Mouse (Mus musculus) layer of hippocampus, postnatal 10 days (tissue): ENCODE data around the gene Ccl27a. TPM values are rescaled to one million over a fixed set of nuclear protein-coding genes. Genes with fewer than 3 reads are reported as not detected.
"Not testable (repeated sequence)": the region's sequence is repeated elsewhere in the genome, so short reads cannot be mapped to it uniquely, and the experiment has no call there.

Source experiments
- DNase-seq, 2 experiments: peaks; one replicate each; pipeline ENCODE4 v3.0.0; 2021; ENCODE audit warnings: low spot score in 2 of 2
- long read RNA-seq: library from polyadenylated mRNA; stranded (forward); transcript quantifications from one replicate; pipeline ENCODE4 v2.0.0, GENCODE M21; 2023
- total RNA-seq, 2 experiments: library from RNA; stranded (reverse); gene quantifications; 2 replicates each; pipeline ENCODE4 v1.2.3; 2021

The Ccl27a gene
- total RNA-seq: 100 to 1,000 TPM; 141 to 191 TPM
- long read RNA-seq, transcript Ccl27a-216 (2 exons, 614 nt): minor isoform, 24 of 139 reads
- long read RNA-seq, transcript Ccl27a-202 (4 exons, 350 nt): minor isoform, 6 of 139 reads
- long read RNA-seq, transcript Ccl27a-205 (5 exons, 841 nt): minor isoform, 16 of 139 reads
- long read RNA-seq, transcript Ccl27a-206 (6 exons, 590 nt): major isoform, 45 of 139 reads
- long read RNA-seq, partial matches to known transcripts: 5 of 139 reads
- long read RNA-seq, other reads (novel, unspliced or antisense): 32 of 139 reads

DNA sequence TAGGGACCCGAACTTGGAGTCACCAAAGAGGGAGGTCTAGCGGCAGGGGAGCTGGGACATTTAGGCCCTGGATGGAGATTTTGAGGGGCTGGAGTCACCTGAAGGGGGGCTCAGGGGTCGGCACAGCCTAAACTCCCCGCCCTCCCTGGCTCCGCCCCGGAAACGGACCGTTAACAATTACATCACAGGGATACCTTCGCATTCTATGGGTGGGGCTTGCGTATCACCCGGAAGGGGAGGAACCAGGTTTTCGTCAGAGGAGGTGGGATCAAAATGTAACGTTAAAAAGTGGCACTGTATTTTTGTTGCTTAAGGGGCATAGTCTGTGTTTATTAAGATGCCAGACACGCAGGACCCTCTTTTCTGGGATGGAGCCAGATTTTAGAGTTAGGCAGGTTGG lies at the start of gene Ccl27a:
Gene Ccl27a (minus strand): TSS at position 246 of the 400 bp plus-strand sequence.
- peak; percentile 68 to 76 for DNase-seq

DNA sequence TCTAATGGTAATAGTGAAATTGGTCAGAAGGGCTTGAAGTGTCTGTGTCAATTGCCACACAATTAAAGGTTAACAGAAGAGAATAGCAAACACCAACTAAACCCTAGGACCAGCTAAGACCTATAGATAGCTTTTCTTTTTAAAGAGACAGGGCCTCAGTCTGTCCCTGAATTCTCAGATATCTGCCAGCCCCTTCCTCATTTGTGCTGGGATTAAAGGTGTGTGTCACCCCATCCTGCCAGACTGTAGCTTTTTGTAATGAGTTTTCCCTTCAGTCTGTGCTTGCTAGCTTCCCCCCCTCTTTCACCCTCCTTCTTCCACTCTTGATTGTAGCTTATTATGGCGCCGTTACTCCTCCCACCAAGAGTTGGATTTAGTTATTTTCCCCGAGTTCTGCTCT lies 9.2 kb upstream of the Ccl27a start:
- DNase-seq: not testable (repeated sequence)

DNA sequence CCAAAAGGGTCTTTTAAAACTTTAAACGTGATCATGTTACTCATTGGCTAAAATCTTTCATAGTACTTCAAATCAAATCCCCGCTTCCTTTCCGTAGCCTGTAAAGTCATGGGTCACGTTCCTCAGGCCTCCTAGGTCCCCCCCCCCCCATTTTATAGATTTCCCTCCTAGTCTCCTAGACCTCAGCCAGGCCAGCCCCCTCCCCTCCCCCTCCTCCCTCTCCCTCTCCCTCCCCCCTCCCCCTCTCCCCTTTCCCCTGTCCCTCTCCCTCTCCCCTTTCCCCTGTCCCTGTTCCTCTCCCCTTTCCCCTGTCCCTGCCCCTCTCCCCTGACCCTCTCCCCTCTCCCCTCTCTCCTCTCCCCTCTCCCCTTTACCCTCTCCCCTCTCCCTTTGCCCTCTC lies 8.7 kb upstream of the Ccl27a start:
- not testable (repeated sequence) for DNase-seq

DNA sequence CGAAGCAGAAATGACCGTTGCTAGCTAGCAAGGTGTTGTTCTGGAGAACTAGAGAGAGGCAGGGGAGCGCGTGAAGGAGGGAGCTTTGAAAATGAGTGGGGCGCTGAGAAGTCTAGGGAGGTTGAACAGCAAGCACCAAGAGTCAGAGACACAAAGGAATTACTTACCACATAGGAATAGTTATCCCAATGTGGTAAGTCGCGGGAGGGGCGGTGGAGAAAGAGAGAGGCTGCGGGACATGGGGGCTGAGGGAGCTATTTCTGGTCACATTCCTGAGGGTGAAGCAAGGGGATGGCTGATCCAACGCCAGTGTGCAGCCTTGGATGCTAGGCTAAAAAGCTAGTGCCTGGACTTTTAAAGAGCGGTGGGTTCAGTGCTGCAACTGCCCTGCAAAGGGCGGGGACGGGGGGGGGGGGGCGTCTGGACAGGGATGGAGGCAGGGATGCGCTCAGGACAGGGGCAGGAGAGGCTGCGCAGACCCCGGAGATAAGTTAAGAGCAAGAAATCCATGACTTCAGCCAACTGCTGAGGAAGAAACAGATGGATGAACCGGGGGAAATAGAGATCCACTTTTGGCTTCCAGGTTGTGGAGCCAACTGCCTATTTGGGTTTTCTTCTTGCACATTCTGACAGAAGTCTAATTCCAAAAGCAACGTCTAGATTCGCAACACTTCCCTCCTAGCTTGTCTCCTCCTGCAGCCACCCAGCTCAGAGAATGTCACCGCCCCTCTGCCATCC lies 7.9 kb upstream of the Ccl27a start:
- DNase-seq: not testable (repeated sequence)

DNA sequence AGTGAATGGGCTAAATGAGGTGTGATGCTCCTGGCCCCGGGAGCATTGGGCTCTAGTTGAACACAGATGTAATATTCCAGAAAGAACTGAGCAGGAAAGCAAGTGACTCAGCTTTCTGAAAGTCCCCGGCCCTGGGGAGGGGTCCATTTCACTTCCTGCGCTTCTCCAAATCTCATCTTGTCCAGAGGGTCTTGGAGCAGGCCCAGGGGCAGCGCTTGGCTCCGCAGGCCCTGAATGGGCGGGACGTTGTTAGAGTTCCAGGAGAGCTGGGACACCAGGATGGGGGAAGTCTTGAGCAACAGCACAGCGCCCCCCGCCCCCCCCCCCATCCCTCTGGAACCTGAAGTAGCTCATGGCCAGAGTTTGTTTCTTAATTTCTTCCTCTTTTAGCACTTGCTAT lies 7.2 kb upstream of the Ccl27a start:
- not testable (repeated sequence) for DNase-seq

DNA sequence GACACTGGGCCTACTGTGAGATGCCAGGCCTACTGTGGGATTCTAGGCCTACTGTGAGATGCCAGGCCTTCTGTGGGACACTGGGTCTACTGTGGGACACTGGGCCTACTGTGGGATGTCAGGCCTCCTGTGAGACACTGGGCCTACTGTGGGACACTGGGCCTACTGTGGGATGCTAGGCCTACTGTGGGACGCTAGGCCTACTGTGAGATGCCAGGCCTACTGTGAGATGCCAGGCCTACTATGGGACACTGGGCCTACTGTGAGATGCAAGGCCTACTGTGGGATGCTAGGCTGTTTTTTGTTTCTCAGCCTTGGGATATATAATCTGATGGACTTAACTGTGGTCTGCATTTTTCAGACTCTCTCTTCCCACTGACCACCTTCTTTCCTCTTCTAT lies 1.8 kb upstream of the Ccl27a start:
- not testable (repeated sequence) for DNase-seq

DNA sequence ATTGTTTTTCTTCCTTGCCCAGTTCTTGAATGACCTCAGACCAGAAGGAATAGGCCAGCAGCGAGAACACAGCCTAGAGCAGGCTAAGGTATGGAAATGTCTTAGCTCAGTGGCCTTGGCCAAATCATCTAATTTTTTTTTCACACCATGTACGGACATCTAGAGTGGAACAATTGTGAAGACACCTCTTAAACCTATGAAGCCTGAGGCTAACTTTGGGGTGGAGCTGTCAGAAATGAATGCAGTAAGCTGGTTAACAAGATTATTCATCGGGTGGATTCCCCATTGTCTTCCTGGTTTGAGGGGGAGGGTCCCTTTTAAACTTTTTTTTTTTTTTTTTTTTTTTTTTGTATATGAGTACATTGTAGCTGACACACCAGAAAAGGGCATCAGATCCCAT lies 459 bp upstream of the Ccl27a start:
- DNase-seq: not testable (repeated sequence)

DNA sequence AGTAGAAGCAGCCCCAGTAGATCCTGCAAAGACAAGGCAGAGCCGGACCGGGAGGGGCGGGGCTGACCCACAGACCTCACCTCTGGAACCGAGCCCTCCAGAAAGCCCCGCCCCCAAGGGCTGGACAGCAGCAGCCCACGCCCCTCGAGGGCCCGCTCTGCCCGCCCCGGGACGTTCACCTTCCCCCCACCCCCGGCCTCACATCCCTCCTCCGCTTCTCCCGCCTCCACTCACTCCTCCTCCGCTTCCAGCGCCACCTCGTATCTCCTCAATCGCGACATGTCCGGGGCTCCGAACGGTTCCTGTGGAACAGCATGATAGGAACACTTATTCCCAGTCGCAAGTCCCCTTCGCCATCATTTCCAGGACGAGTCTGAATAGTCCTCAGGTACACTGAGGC lies 545 bp downstream of the Ccl27a start:
- DNase-seq: peak in 1 of 2 experiments; percentile 60

DNA sequence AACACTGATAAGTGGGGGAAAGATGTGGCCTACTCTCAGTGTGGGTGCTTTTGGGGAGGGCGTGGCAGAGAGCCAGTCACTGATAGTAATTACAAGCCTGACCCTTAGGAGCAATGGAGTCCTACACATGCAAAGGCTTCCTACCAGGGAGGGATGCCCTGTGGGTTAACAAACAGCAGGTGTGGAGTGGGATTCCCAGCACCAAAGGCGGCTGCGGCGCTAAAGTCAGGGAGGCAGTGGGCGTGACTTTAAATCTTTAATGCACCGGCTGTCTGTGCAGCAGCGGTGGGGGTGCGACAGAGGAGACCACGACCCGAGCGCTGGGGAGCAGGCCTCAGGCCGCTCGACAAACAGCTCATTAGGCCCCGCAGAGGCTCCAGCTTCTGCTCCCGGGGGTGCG lies 1.1 kb downstream of the Ccl27a start:
- DNase-seq: not testable (repeated sequence)

DNA sequence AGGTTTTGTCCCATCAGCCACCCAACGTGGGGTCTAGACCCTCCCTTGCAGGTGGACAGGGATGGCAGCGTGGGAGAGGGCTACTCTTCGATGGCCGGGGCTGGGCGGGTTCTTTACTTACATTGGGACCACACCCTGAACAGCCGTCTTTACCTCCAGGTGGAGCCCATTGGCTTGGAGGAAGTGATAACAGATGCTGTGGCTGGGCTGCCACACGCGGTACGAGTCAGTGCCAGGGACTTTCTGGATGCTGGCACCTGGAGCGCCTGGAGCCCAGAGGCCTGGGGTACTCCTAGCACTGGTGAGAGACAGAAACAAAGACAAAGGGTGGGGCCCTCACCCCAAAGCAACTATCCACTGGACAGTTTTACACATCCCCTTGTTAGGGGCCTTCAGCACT lies 6.7 kb downstream of the Ccl27a start:
- not testable (repeated sequence) for DNase-seq

DNA sequence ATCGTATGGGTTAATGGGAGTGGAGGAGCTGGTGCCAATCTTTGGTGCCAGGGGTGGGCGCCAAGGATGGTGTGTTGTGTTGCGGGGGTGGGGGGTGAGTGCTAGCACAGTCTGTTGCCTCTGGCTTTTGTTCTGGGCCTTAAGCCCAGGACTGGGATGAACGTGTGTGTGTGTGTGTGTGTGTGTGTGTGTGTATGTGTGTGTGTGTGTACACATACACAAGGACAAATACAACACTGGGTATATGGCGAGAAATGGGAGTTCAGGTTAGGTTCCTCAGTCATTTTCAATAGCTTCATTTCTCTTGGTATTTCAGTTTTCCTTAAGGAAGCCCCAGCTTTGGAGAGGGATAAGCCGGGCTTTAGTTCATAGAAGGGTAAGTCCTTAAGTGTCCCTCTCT lies 10.9 kb downstream of the Ccl27a start:
- not testable (repeated sequence) for DNase-seq

DNA sequence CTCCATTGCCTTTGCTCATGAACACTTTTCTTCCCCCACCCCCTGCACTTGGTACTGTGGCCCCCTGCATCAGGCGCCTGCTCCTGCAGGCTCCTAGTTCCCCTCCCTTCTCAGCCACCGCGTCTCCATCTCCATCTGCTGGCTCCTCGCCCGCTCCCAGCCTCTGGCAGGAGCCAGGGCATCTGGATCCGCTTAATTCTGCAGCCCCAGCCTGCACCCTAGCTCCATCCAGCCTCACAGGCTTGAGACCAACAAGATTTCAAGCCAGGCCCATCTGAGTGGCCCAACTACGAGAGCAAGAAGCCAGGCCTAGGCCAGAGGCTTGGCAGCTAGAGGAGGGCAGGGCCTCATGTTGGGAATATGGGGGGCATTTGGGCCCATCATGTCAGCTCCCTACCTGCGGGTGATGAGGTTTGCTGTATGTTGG lies 11.3 kb downstream of the Ccl27a start:
- DNase-seq: peak; percentile 57 to 75

DNA sequence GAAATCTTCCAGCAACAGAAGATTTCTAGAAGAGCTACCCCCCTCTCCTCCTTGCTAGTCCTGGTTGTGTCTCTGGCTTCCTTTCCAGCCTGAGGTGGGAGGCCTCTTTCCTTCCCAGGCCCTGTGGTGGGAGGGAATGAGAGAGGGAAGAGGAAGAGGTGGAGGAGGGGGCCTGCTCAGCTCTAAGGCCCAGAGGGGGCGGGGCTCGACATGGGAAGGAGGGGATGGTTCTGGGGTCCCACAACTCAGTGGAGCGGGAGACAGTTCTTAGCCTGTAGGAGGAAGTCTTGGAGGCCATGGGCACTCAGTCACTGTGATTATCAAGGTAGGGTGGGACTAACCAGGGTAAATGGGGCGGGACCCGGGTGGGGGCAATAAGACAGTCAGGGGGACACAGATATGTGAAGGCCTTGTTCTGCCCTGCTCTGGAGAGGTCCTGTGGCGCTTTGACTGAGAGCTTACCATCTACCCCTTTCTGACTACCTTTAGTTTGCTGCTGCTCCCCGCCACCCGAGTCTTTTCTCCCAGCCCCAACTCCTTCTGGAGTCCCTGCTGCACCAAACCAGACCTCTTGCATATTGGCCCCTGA lies 11.9 kb downstream of the Ccl27a start:
- DNase-seq: peak in 1 of 2 experiments; percentile 33

DNA sequence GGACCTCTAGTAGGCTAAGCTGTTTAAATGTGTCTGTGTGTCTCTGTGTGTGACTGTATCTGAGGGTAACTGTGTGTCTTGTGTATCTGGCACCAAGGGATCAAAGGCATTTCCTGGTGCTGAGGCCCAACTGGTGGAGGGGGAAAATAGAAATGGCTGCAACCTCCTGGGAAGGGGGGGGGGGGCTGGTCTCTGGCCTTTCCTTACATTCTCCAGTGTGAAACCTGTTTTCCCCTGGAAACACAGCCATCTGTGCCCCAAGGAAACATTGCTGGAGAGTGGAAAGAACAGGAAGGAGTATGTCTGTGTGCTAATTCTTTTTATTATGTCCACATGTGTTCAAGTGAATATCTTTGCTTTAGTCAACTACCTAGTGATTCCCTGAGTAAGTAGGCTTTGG lies 12.4 kb downstream of the Ccl27a start:
- no peak for DNase-seq

DNA sequence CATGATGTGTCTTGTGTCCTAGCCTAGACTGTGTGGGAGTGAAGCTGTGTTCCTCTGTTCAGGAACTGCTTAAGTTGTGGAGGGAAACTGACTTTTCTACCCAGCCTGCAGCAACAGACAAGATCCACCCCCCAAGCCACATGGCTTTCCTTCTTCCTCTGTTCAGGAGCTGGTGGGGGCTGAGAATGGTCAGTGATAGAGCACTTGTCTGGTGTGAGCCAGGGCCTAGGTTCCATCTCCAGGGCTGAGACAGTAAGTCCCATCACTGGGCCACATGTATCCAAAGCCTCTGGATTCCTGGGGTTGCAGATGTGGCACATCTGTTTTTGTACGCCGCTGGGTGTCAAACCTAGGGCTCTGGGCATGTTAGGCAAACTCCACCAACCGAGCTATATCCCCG lies 13.1 kb downstream of the Ccl27a start:
- no peak for DNase-seq

DNA sequence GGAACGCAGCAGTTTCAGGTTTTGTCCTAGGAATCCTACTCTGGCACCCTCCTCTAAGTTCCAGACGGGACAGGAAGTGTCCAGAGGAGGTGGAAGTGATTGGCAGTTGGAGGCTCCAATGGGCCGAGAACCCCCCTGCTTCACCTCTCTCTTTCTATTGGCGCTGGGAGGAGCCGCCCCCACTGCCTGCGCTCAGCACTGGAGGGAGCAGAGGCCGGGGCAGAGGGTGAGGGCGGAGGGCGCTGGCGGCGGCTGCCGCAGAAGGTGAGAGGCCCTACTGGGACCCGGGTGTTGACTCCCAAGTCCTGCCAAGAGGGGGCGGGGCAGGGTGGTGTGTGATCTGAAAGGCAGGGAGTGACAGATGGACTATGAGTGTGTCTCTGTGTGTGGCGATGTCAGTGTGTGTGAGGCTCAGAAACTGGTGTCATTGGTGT lies 13.7 kb downstream of the Ccl27a start:
- DNase-seq: peak; percentile 63 to 74

DNA sequence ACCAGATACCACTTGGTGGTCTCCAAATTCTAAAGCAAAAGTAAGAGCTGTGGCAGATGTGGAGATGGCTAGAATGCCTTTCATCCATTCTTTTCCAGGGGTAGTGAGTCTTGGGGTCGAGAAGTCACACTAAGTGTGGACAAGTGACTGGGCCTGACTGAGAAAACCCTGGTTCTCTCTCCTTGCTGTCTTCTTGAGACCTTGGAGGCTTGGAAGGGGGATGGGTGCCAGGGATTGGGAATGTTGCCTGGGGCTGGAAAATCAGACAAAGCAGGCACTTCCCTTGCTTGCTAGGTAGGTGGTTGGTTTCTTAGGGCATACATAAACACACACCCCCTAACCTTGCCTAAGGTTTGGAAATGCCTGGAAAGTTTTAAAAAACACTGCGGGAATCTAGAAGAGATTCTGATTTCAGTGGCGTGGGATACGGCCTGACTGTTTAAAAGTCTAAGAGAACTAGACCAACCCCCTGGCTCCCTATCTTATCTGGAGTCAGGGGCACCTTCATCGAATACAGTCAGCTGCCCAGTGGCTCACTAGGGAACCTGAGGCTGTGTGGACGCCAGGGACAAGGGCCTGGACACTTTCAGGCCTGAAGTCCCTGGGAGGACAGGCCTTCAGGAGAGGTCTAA lies 14.3 kb downstream of the Ccl27a start:
- no peak for DNase-seq

DNA sequence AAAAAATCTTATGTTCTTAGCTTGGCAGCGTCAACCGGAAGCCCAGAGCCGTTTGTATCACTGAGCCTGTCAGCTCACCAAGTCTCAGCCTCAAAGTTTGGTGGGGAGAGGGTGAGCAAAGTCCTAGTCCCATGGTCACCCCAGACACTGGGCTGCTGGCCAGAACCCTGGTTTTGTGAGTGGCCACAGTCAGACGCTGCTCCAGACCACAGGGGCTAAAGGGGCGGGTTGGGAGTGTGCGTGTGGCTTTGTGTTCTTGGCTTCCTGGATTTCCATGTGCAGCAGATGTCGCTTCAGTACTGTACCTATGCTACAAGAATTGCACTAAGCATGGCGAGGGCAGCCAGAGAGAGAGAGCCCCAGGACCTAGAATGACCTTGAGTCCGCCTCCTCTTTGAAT lies 14.8 kb downstream of the Ccl27a start:
- DNase-seq: peak in 1 of 2 experiments; percentile 44

DNA sequence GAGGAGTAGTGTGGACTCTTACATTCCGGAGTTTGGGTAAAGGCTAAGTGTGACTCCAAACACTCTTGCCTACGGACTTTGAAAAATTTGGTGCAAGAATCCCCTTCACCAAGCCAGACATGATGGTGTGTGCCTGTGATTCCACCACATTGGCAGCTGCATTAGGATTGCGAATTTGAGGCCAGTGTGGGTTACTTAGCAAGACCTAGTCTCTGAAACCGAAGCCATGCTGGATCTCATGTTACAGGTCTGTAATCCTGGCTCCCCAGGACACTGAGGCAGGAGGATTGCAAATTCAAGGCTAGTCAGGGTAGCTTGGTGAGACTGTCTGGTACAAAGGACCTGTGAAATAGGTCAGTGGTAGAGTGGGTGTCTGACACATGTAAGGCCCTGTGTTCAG lies 15.3 kb downstream of the Ccl27a start:
- DNase-seq: no peak

DNA sequence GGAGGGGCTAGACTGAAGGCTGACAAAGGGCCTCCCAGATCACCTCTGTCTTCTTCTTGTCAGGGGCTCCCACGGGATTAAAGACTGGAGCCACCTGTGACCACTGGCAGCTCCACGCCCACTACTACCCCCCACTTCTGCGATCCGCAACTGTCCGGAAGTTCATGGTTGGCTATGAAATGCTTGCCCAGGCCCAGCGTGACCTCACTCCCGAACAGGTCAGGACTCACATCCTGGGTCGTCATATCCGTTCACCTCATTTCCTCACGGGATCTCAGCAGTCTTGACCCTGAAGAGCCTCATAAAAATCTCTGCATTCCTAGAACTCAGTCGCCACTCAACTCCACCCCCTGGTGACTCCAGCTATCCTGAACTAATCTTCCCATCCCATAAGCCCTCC lies 16.0 kb downstream of the Ccl27a start:
- no peak for DNase-seq

DNA sequence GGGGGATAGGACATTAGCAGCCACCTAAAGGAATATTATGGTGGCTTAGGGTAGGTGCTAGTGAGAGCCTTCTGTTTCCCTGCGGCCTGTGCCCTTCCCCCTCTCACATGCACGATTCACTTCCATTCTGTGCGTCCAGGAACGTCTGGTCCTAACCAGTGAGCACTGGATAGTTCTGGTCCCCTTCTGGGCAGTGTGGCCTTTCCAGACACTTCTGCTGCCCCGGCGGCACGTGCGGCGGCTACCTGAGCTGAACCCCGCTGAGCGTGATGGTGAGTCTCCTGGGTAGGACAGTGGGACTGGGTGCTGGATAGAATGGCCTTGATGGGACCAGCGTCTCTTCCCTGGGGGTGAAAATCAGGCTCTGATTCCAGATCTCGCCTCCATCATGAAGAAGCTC lies 16.7 kb downstream of the Ccl27a start:
- no peak for DNase-seq

DNA sequence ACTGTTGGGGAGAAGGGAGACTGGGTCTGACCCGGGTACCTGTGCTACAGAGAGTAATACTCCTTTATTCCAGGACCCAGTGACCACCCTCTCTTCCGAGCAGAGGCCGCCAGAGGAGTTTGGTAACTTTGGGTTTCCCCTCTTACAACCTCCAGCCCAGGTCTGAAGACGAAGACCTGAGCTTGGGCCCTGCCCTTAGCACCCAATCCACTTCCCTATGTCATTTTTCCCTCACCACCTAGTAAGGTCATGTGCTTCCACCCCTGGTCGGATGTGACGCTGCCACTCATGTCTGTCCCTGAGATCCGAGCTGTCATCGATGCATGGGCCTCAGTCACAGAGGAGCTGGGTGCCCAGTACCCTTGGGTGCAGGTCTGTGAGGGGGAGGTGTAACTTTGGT lies 17.6 kb downstream of the Ccl27a start:
- no peak for DNase-seq
